Mouse (Mus musculus) ES-Bruce4 (cell line): Measurements from ENCODE around the gene Kmt2a. TPM values are rescaled to one million over a fixed set of nuclear protein-coding genes. Genes with fewer than 3 reads are reported as not detected.
"Not testable (repeated sequence)": the region's sequence is repeated elsewhere in the genome, so short reads cannot be mapped to it uniquely, and the experiment has no call there.

ENCODE experiments used
- H3K27ac ChIP-seq: 2 replicates; pipeline ENCODE4 v1.5.1; 2012; ENCODE audit warnings: low read length, inconsistent platforms; ENCODE audit not compliant: insufficient read depth
- H3K27me3 ChIP-seq: 2 replicates; pipeline ENCODE4 v1.6.1; 2012; ENCODE audit warnings: mild to moderate bottlenecking, low read length, inconsistent platforms; ENCODE audit not compliant: control insufficient read depth, poor library complexity, insufficient read depth, severe bottlenecking
- H3K36me3 ChIP-seq: 2 replicates; pipeline ENCODE4 v1.6.1; 2012; ENCODE audit warnings: inconsistent platforms, mild to moderate bottlenecking, low read length, moderate library complexity; ENCODE audit not compliant: control insufficient read depth, poor library complexity, insufficient read depth, severe bottlenecking
- H3K4me1 ChIP-seq: one replicate; pipeline ENCODE4 v1.8.1; 2011; ENCODE audit warnings: low read length; ENCODE audit not compliant: control insufficient read depth, insufficient read depth
- H3K4me3 ChIP-seq: 2 replicates; pipeline ENCODE4 v1.5.1; 2011; ENCODE audit warnings: low read depth, mild to moderate bottlenecking, low read length
- H3K9ac ChIP-seq: 2 replicates; pipeline ENCODE4 v1.6.1; 2012; ENCODE audit warnings: low read depth, mild to moderate bottlenecking, inconsistent platforms; ENCODE audit not compliant: poor library complexity, severe bottlenecking
- H3K9me3 ChIP-seq: replicated peaks from 2 replicates; pipeline ENCODE4 v1.6.1; 2012; ENCODE audit warnings: mild to moderate bottlenecking, low read length, inconsistent platforms; ENCODE audit not compliant: control insufficient read depth, poor library complexity, insufficient read depth, severe bottlenecking
- CTCF ChIP-seq: IDR thresholded peaks from one replicate; pipeline ENCODE4 v1.8.1; 2011; ENCODE audit warnings: low read depth, low read length
- EP300 ChIP-seq: IDR thresholded peaks from 2 replicates; pipeline ENCODE4 v1.6.1; 2011; ENCODE audit warnings: low read depth, low read length; ENCODE audit not compliant: insufficient read depth
- POLR2A ChIP-seq: IDR thresholded peaks from one replicate; pipeline ENCODE4 v1.8.1; 2011; ENCODE audit warnings: low read length; ENCODE audit not compliant: insufficient read depth
- polyA plus RNA-seq: library from polyadenylated mRNA; stranded (reverse); fragments of >200 nt; gene quantifications from 2 replicates; pipeline ENCODE4 v1.2.4, GENCODE M21; 2011; ENCODE audit warnings: low read depth; ENCODE audit not compliant: missing spikeins, insufficient read depth, insufficient read length

Kmt2a gene
- polyA plus RNA-seq, 1 experiment, result 71.4 TPM

DNA sequence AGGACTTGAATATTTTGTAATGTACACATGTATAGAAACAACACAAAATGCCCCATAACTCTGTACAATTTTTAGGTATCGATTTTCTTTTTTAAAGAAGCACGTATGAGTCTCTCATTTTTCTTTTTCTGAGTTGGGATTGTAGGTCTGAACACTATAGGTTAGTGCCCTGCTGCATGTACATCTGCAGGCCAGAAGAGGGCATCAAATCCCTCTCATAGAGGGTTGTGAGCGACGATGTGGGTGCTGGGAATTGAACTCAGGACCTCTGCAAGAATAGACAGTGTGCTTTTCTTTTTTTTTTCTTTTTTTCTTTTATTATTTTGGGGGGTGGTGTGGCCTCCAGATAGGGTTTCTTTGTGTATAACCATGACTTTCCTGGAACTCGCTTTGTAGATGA, 109.7 kb downstream of the Kmt2a start:
- peak; percentile 16 for TF ChIP-seq CTCF
- TF ChIP-seq POLR2A, result no peak
- no peak for TF ChIP-seq EP300
- Histone ChIP-seq H3K9me3 (no peaks in the 10 kb centered on the region), H3K27me3 (no peaks in the 10 kb centered on the region), H3K4me1 (no peaks in the 10 kb centered on the region), H3K9ac (no peak overlapping the region), H3K4me3 (no peak overlapping the region), H3K36me3 (peaks cover 16% of the 10 kb centered on the region), H3K27ac (peak overlapping the region; percentile 93)

DNA sequence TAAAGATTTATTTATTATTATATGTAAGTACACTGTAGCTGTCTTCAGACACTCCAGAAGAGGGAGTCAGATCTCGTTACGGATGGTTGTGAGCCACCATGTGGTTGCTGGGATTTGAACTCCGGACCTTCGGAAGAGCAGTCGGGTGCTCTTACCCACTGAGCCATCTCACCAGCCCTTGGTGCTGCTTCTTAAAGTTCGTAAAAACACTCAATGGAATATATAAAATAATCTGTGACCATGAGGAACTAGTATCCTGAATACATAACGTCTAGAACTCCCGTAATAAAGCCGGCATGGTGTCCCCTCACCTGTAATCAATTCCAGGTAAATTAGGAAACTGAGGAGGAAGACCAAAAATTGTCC, 113.1 kb downstream of the Kmt2a start:
- H3K9me3 ChIP-seq, H3K27me3 ChIP-seq, H3K4me1 ChIP-seq, H3K36me3 ChIP-seq: not testable (repeated sequence)
- peak overlapping the region; percentile 77 for H3K27ac ChIP-seq
- H3K4me3 ChIP-seq, result peak overlapping the region; percentile 67
- peak overlapping the region; percentile 97 for H3K9ac ChIP-seq

DNA sequence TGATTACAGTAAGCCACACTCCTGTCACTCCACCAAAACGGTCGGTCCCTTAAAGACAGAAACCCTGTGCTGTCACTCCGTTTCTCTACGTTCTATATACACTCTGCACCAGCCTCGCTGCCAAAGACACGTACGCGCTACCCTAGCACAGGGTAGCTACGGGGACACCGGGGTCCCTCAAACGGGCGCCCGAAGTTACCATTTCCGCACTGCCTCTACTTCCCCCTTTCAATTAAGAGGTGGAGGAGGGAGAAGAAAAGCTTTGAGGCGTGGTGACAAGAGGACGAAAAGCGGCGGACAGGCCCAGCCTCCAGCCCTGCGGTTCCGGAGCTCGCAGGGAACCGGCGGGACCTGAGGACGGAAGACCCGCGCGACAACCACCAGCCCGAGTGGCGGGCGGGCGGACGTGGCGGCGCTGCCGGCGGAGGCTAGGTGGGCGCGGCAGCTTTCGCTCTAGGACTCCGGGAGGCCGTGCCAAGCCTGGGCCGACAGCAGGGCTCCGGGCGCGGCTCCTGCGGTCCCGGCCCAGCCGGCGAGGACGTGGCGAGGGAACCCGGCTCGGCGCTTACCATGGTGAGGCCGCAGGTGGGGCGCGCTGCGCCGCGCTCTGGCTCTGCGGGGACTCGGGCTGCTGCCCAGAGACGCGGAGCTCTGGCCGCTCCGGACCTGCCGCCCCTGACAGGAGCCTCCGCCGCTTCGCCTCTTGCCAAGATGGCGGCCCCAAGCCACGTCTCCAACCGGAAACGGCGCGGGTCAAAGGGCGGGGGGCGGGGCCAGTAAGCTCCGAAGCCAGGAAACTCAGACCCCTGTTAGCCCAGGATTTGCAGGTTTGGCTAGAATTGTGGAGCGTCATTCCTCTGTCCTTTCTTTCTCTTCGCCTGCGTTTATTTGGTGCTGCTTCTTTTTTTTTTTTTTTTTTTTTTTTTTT, 113.7 kb downstream of the Kmt2a start, which contains the start of the genes Arcn1 and Ift46:
Gene Arcn1, minus strand, starts transcription at position 745 of the 928 bp plus-strand sequence.
Gene Ift46, plus strand, starts transcription at position 808 of the 928 bp plus-strand sequence.
- Histone ChIP-seq H3K4me1 (peaks cover 3% of the 10 kb centered on the region), H3K4me3 (peak within 1 kb of the TSS; percentile 91), H3K27ac (peak within 1 kb of the TSS; percentile 81), H3K9me3 (no peaks in the 10 kb centered on the region), H3K9ac (peak within 1 kb of the TSS; percentile 97), H3K27me3 (no peaks in the 10 kb centered on the region), H3K36me3 (no peaks in the 10 kb centered on the region; the same call in 1 of the 2 replicates)
- TF ChIP-seq EP300, result no peak
- no peak for TF ChIP-seq CTCF
- TF ChIP-seq POLR2A, result peak; percentile 34

GRCm38 (mm10) chr9:44760873-44761272, 120.2 kb downstream of the Kmt2a start:
- Histone ChIP-seq H3K36me3 (peaks cover 43% of the 10 kb centered on the region), H3K4me1 (peaks cover 4% of the 10 kb centered on the region), H3K27me3 (no peaks in the 10 kb centered on the region), H3K27ac (no peak overlapping the region), H3K9me3 (no peaks in the 10 kb centered on the region), H3K4me3 (no peak overlapping the region), H3K9ac (no peak overlapping the region)
- no peak for TF ChIP-seq CTCF
- no peak for TF ChIP-seq EP300
- TF ChIP-seq POLR2A, result no peak

Other genes with a start within 250 kb of the Kmt2a start
- gene Treh, start 208.1 kb downstream of the Kmt2a start, polyA plus RNA-seq, result not detected in 2 replicates
- gene Phldb1, start 146.1 kb downstream of the Kmt2a start, polyA plus RNA-seq, result 19.0 and 22.3 TPM in 2 replicates
- 259 and 291 TPM in 2 replicates for gene Arcn1, start 113.5 kb downstream of the Kmt2a start, polyA plus RNA-seq
- 329 and 336 TPM in 2 replicates for gene Ift46, start 113.4 kb downstream of the Kmt2a start, polyA plus RNA-seq
- gene Tmem25, start 82.0 kb downstream of the Kmt2a start, polyA plus RNA-seq, result 1.5 and 2.0 TPM in 2 replicates
- not detected in 2 replicates for gene Ttc36, start 78.2 kb downstream of the Kmt2a start, polyA plus RNA-seq
- gene Atp5l, start 39.4 kb upstream of the Kmt2a start, polyA plus RNA-seq, result 166 and 170 TPM in 2 replicates
- gene Ube4a, start 84.3 kb upstream of the Kmt2a start, polyA plus RNA-seq, result 37.4 and 45.9 TPM in 2 replicates
- not detected in 2 replicates for gene Cd3g, start 99.1 kb upstream of the Kmt2a start, polyA plus RNA-seq
- not detected in 2 replicates for gene Cd3d, start 100.5 kb upstream of the Kmt2a start, polyA plus RNA-seq
- gene Cd3e, start 128.3 kb upstream of the Kmt2a start, polyA plus RNA-seq, result not detected in 2 replicates
- 58.9 and 64.3 TPM in 2 replicates for gene Mpzl2, start 158.5 kb upstream of the Kmt2a start, polyA plus RNA-seq
- 6.7 and 7.3 TPM in 2 replicates for gene Mpzl3, start 173.9 kb upstream of the Kmt2a start, polyA plus RNA-seq
- gene Jaml, start 197.9 kb upstream of the Kmt2a start, polyA plus RNA-seq, result not detected in 2 replicates
- 0.60 and 0.88 TPM in 2 replicates for gene Scn2b, start 236.5 kb upstream of the Kmt2a start, polyA plus RNA-seq